Mouse (Mus musculus): ENCODE measurements around the gene Espn.

- TF ChIP-seq CTCF (IDR thresholded peaks at IDR 0.05; ENCODE audit: low read depth, low read length): no peak
- no peak for TF ChIP-seq GATA1 (IDR thresholded peaks at IDR 0.05; ENCODE audit: borderline replicate concordance, low read length)
- no peak for TF ChIP-seq POLR2AphosphoS5 (IDR thresholded peaks at IDR 0.05; ENCODE audit: insufficient replicate concordance, low read depth, low read length)
Observed at GRCm38 (mm10) chr4:152096927-152097326, 55.2 kb downstream of the Espn start.

All from G1E (cell line).